Mouse (Mus musculus): ENCODE measurements around the gene Suv39h2.

GRCm38 (mm10) chr2:3415676-3416075 is 59.2 kb downstream of the Suv39h2 start:
- TF ChIP-seq CTCF (IDR thresholded peaks at IDR 0.05; ENCODE audit: control insufficient read depth, insufficient read depth, insufficient replicate concordance, low read depth, low read length) (no peak), POLR2A (IDR thresholded peaks at IDR 0.05; ENCODE audit: control insufficient read depth, low read depth, low read length) (no peak)
